Mouse (Mus musculus) neural tube, embryonic 12.5 days (tissue): ENCODE measurements at regions not wholly inside any gene's neighbourhood (a gene's known extent, or its start where the extent isn't known, plus 50 kb on each side); places are given as distances from the start of the nearest gene placed in this dataset.

Experiments used
- ATAC-seq: fragments of 200-750 bp; cut with Nextera tagmentation; 2 replicates; pipeline ENCODE4 v1.8.0; 2017; ENCODE audit warnings: low read depth, mild to moderate bottlenecking, moderate TSS enrichment, moderate library complexity; ENCODE audit not compliant: low FRiP score
- H3K27ac ChIP-seq: fragments of 300-500 bp; sonication (generic); 2 replicates; pipeline ENCODE4 v1.5.1; 2016
- H3K27me3 ChIP-seq: fragments of 300-500 bp; sonication (generic); replicated peaks from 2 replicates; pipeline ENCODE4 v1.6.1; 2016; ENCODE audit warnings: mild to moderate bottlenecking
- H3K36me3 ChIP-seq: fragments of 300-500 bp; sonication (generic); 2 replicates; pipeline ENCODE4 v1.6.1; 2016; ENCODE audit warnings: mild to moderate bottlenecking
- H3K4me1 ChIP-seq: fragments of 300-500 bp; sonication (generic); 2 replicates; pipeline ENCODE4 v1.6.1; 2016
- H3K4me2 ChIP-seq: fragments of 300-500 bp; sonication (generic); replicated peaks from 2 replicates; pipeline ENCODE4 v1.6.1; 2016; ENCODE audit warnings: mild to moderate bottlenecking
- H3K4me3 ChIP-seq: fragments of 300-500 bp; sonication (generic); 2 replicates; pipeline ENCODE4 v1.5.1; 2016
- H3K9ac ChIP-seq: fragments of 300-500 bp; sonication (generic); 2 replicates; pipeline ENCODE4 v1.6.1; 2016; ENCODE audit warnings: mild to moderate bottlenecking
- H3K9me3 ChIP-seq: fragments of 300-500 bp; sonication (generic); 2 replicates; pipeline ENCODE4 v1.6.1; 2016; ENCODE audit warnings: mild to moderate bottlenecking
- WGBS: fragments of 180-500 bp; shearing (Covaris S2); methylation state at CpG from one replicate; pipeline ENCODE4 v1.1.7; 2016; 5-methylcytosine and 5-hydroxymethylcytosine counted together

GRCm38 (mm10) chr6:73401059-73401458 lies 68.4 kb downstream of the 4931417E11Rik start:
- no peaks in the 10 kb centered on the region for H3K27me3 ChIP-seq

GRCm38 (mm10) chr6:73389301-73389700 lies 80.2 kb downstream of the 4931417E11Rik start:
- H3K27me3 ChIP-seq = no peaks in the 10 kb centered on the region
- no peak overlapping the region for H3K9ac ChIP-seq
- no peak overlapping the region for H3K4me2 ChIP-seq
- H3K4me1 ChIP-seq = no peaks in the 10 kb centered on the region
- no peak overlapping the region for H3K27ac ChIP-seq
- WGBS = 72% methylated on average over 6 of the region's 6 CpGs
- no peak for ATAC-seq
- H3K9me3 ChIP-seq = no peaks in the 10 kb centered on the region
- H3K4me3 ChIP-seq = no peak overlapping the region
- H3K36me3 ChIP-seq = no peaks in the 10 kb centered on the region

More at GRCm38 (mm10) chr6:73401059-73401458, 68.4 kb downstream of the 4931417E11Rik start:
- ATAC-seq = no peak
- no peak overlapping the region for H3K9ac ChIP-seq
- H3K4me3 ChIP-seq = no peak overlapping the region
- no peak overlapping the region for H3K27ac ChIP-seq
- H3K9me3 ChIP-seq = no peaks in the 10 kb centered on the region
- no peak overlapping the region for H3K4me2 ChIP-seq
- H3K4me1 ChIP-seq = no peaks in the 10 kb centered on the region
- WGBS = 82% methylated on average over 2 of the region's 2 CpGs
- no peaks in the 10 kb centered on the region for H3K36me3 ChIP-seq

GRCm38 (mm10) chr6:73386261-73386660 lies 83.2 kb downstream of the 4931417E11Rik start:
- Histone ChIP-seq H3K4me2 (no peak overlapping the region), H3K36me3 (no peaks in the 10 kb centered on the region), H3K4me3 (no peak overlapping the region), H3K27ac (no peak overlapping the region), H3K4me1 (no peaks in the 10 kb centered on the region), H3K9me3 (no peaks in the 10 kb centered on the region), H3K27me3 (no peaks in the 10 kb centered on the region), H3K9ac (no peak overlapping the region)
- WGBS = 95% methylated on average over 3 of the region's 3 CpGs
- no peak for ATAC-seq

GRCm38 (mm10) chr6:73379825-73380224 lies 89.6 kb downstream of the 4931417E11Rik start:
- Histone ChIP-seq H3K27ac (no peak overlapping the region), H3K36me3 (no peaks in the 10 kb centered on the region), H3K9me3 (peaks cover 8% of the 10 kb centered on the region; the same call in 1 of the 2 replicates), H3K4me2 (no peak overlapping the region), H3K4me3 (no peak overlapping the region), H3K27me3 (no peaks in the 10 kb centered on the region), H3K4me1 (no peaks in the 10 kb centered on the region), H3K9ac (no peak overlapping the region)
- ATAC-seq = no peak
- WGBS = 86% methylated on average over 5 of the region's 5 CpGs

- H3K36me3 ChIP-seq = no peaks in the 10 kb centered on the region
- peaks cover 8% of the 10 kb centered on the region; the same call in 1 of the 2 replicates for H3K9me3 ChIP-seq
- no peak overlapping the region for H3K4me2 ChIP-seq
- no peak for ATAC-seq
- H3K27ac ChIP-seq = no peak overlapping the region
- H3K4me3 ChIP-seq = no peak overlapping the region
- H3K27me3 ChIP-seq = no peaks in the 10 kb centered on the region
- no peaks in the 10 kb centered on the region for H3K4me1 ChIP-seq
- 93% methylated on average over 8 of the region's 8 CpGs for WGBS
- no peak overlapping the region for H3K9ac ChIP-seq
Observed at GRCm38 (mm10) chr6:73377884-73378283, 91.6 kb downstream of the 4931417E11Rik start.

GRCm38 (mm10) chr6:73376291-73376690 lies 93.2 kb downstream of the 4931417E11Rik start:
- Histone ChIP-seq H3K9me3 (peaks cover 8% of the 10 kb centered on the region; the same call in 1 of the 2 replicates), H3K36me3 (no peaks in the 10 kb centered on the region), H3K27ac (no peak overlapping the region), H3K4me3 (no peak overlapping the region), H3K4me2 (no peak overlapping the region), H3K27me3 (no peaks in the 10 kb centered on the region), H3K4me1 (no peaks in the 10 kb centered on the region), H3K9ac (no peak overlapping the region)
- WGBS = 97% methylated on average over 11 of the region's 11 CpGs
- no peak for ATAC-seq

GRCm38 (mm10) chr6:73372901-73373300 lies 96.6 kb downstream of the 4931417E11Rik start:
- 78% methylated on average over 5 of the region's 5 CpGs for WGBS
- no peaks in the 10 kb centered on the region for H3K36me3 ChIP-seq
- H3K4me1 ChIP-seq = no peaks in the 10 kb centered on the region
- H3K4me2 ChIP-seq = no peak overlapping the region
- H3K9me3 ChIP-seq = peaks cover 8% of the 10 kb centered on the region; the same call in 1 of the 2 replicates
- no peak for ATAC-seq
- H3K4me3 ChIP-seq = no peak overlapping the region
- no peak overlapping the region for H3K9ac ChIP-seq
- H3K27ac ChIP-seq = no peak overlapping the region
- no peaks in the 10 kb centered on the region for H3K27me3 ChIP-seq

GRCm38 (mm10) chr6:73371866-73372265 lies 97.6 kb downstream of the 4931417E11Rik start:
- Histone ChIP-seq H3K4me3 (no peak overlapping the region), H3K4me2 (no peak overlapping the region), H3K27me3 (no peaks in the 10 kb centered on the region), H3K36me3 (no peaks in the 10 kb centered on the region), H3K9ac (no peak overlapping the region), H3K27ac (no peak overlapping the region), H3K4me1 (no peaks in the 10 kb centered on the region), H3K9me3 (peaks cover 8% of the 10 kb centered on the region; the same call in 1 of the 2 replicates)
- no peak for ATAC-seq
- WGBS = 93% methylated on average over 5 of the region's 5 CpGs

GRCm38 (mm10) chr6:73370901-73371300 lies 98.6 kb downstream of the 4931417E11Rik start:
- 88% methylated on average over 4 of the region's 4 CpGs for WGBS
- no peaks in the 10 kb centered on the region for H3K9me3 ChIP-seq
- H3K4me3 ChIP-seq = no peak overlapping the region
- H3K9ac ChIP-seq = no peak overlapping the region
- H3K4me1 ChIP-seq = no peaks in the 10 kb centered on the region
- H3K27me3 ChIP-seq = no peaks in the 10 kb centered on the region
- no peak overlapping the region for H3K4me2 ChIP-seq
- H3K27ac ChIP-seq = no peak overlapping the region
- no peak for ATAC-seq
- no peaks in the 10 kb centered on the region for H3K36me3 ChIP-seq

GRCm38 (mm10) chr6:73368836-73369141 lies 100.7 kb downstream of the 4931417E11Rik start:
- Histone ChIP-seq H3K27me3 (no peaks in the 10 kb centered on the region), H3K27ac (no peak overlapping the region), H3K9ac (no peak overlapping the region), H3K4me2 (peak overlapping the region; percentile 42), H3K4me3 (no peak overlapping the region), H3K4me1 (no peaks in the 10 kb centered on the region), H3K9me3 (no peaks in the 10 kb centered on the region), H3K36me3 (no peaks in the 10 kb centered on the region)
- no peak for ATAC-seq
- WGBS = 24% methylated on average over 6 of the region's 6 CpGs

GRCm38 (mm10) chr6:73368047-73368835 lies 101.2 kb downstream of the 4931417E11Rik start:
- peak; percentile 62; the same call in 1 of the 2 replicates for ATAC-seq
- no peak overlapping the region for H3K9ac ChIP-seq
- H3K4me1 ChIP-seq = no peaks in the 10 kb centered on the region
- no peak overlapping the region for H3K27ac ChIP-seq
- no peaks in the 10 kb centered on the region for H3K36me3 ChIP-seq
- WGBS = 12% methylated on average over 21 of the region's 21 CpGs
- peak overlapping the region; percentile 42 for H3K4me2 ChIP-seq
- no peaks in the 10 kb centered on the region for H3K27me3 ChIP-seq
- H3K9me3 ChIP-seq = no peaks in the 10 kb centered on the region
- no peak overlapping the region for H3K4me3 ChIP-seq

- Histone ChIP-seq H3K36me3 (no peaks in the 10 kb centered on the region), H3K9ac (no peak overlapping the region), H3K9me3 (no peaks in the 10 kb centered on the region), H3K27ac (no peak overlapping the region), H3K27me3 (no peaks in the 10 kb centered on the region), H3K4me1 (no peaks in the 10 kb centered on the region), H3K4me3 (no peak overlapping the region), H3K4me2 (peak overlapping the region; percentile 42; the same call in 1 of the 2 replicates)
- peak; percentile 63; the same call in 1 of the 2 replicates for ATAC-seq
- whole genome bisulfite sequencing = 8% methylated on average over 5 of the region's 5 CpGs
Observed at GRCm38 (mm10) chr6:73367616-73368015, 101.9 kb downstream of the 4931417E11Rik start.

- Histone ChIP-seq H3K36me3 (no peaks in the 10 kb centered on the region), H3K27me3 (no peaks in the 10 kb centered on the region), H3K27ac (no peak overlapping the region), H3K4me3 (no peak overlapping the region), H3K9ac (no peak overlapping the region), H3K9me3 (no peaks in the 10 kb centered on the region), H3K4me1 (no peaks in the 10 kb centered on the region), H3K4me2 (no peak overlapping the region)
- no peak for ATAC-seq
- 88% methylated on average over 2 of the region's 2 CpGs for WGBS
Observed at GRCm38 (mm10) chr6:73366626-73367025, 102.8 kb downstream of the 4931417E11Rik start.
